Mouse (Mus musculus) ES-E14 (cell line): Measurements from ENCODE around the gene Pheta1.

ENCODE experiments used
- CHD2 ChIP-seq: IDR thresholded peaks from 2 replicates; pipeline ENCODE4 v1.6.1; 2014; ENCODE audit warnings: mild to moderate bottlenecking, low read depth, low read length, inconsistent platforms
- HCFC1 ChIP-seq: IDR thresholded peaks from 2 replicates; pipeline ENCODE4 v1.6.1; 2012; ENCODE audit warnings: low read length, inconsistent platforms, borderline replicate concordance; ENCODE audit not compliant: insufficient read depth
- ZC3H11A ChIP-seq: IDR thresholded peaks from 2 replicates; pipeline ENCODE4 v1.6.1; 2012; ENCODE audit warnings: low read depth, mild to moderate bottlenecking, inconsistent platforms, low read length, borderline replicate concordance
- ZNF384 ChIP-seq: IDR thresholded peaks from 2 replicates; pipeline ENCODE4 v1.6.1; 2012; ENCODE audit warnings: low read depth, low read length, inconsistent platforms

DNA sequence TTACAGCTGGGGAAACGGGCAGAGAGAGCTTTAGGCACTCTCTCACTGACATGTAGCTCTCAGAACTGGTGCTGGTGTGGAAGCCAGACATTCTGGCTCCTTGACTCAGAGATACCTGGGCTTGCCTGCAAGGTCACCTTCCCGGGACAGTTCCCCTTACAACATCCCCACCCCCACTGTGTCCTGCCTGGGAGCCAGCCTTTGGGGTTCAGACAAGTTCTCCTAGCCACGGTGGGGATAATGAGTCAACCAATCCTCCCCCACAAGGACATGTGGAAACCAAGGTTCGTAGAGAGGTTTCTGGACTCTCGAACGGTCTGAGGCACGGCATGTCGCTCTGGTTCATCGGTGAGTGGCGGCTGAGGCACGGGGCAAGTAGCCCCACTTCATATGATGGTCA lies 8.0 kb downstream of the Pheta1 start:
- TF ChIP-seq ZNF384: no peak
- no peak for TF ChIP-seq HCFC1
- no peak for TF ChIP-seq ZC3H11A
- no peak for TF ChIP-seq CHD2
